In genomic region chr13:111979428-111980204, GRCm38 (mm10) we compare ENCODE assay signal across 7 mouse cellular contexts.
DNase-seq lines count a peak whose midpoint lies in the region; ATAC-seq and TF ChIP-seq lines count a peak whose summit lies in the region.

No protein-coding gene starts in this region.

- no peaks in the 10 kb centered on the region for H3K27me3 ChIP-seq in embryonic facial prominence, embryonic 11.5 days (ENCODE audit: control insufficient read depth, insufficient read depth, low read length)
- H3K27me3 ChIP-seq in hindbrain, postnatal 0 days (ENCODE audit: insufficient read depth, low read length) = no peaks in the 10 kb centered on the region

- DNase-seq in retina, postnatal 1 day = peak; percentile 84
- no peak for DNase-seq in retina, embryonic 14.5 days (ENCODE audit: low spot score)
- peak; percentile 54 for DNase-seq in embryonic facial prominence, embryonic 11.5 days (ENCODE audit: low spot score)
- peak; percentile 27 for DNase-seq in hindbrain, postnatal 0 days (ENCODE audit: low spot score)
- DNase-seq in left cerebral cortex, adult 18-20 months (ENCODE audit: low spot score in 2 of 2) = no peak
- DNase-seq in right cerebral cortex, adult 18-20 months = no peak

- no peak overlapping the region for H3K4me2 ChIP-seq in embryonic facial prominence, embryonic 11.5 days (ENCODE audit: low read depth, low read length)
- 0 out of 2 replicates have a peak overlapping the region, but pooled peaks have one; percentile 25 for H3K4me2 ChIP-seq in hindbrain, postnatal 0 days (ENCODE audit: low read depth, low read length)

- no peak overlapping the region for H3K27ac ChIP-seq in embryonic facial prominence, embryonic 11.5 days (replicated peaks; ENCODE audit: low read depth, low read length)
- peak overlapping the region; percentile 71 for H3K27ac ChIP-seq in hindbrain, postnatal 0 days
- peak overlapping the region; percentile 88 for H3K27ac ChIP-seq in olfactory bulb, adult 2 months (ENCODE audit: insufficient read depth, low read depth, low read length)

- no peak for TF ChIP-seq POLR2A in olfactory bulb, adult 2 months (IDR thresholded peaks at IDR 0.05; ENCODE audit: insufficient read depth, low read depth, low read length)

- TF ChIP-seq CTCF in hindbrain, postnatal 0 days (IDR thresholded peaks at IDR 0.05; ENCODE audit: low read depth) = no peak
- TF ChIP-seq CTCF in olfactory bulb, adult 2 months (IDR thresholded peaks at IDR 0.05; ENCODE audit: insufficient read depth, low read depth, low read length) = no peak

- no peaks in the 10 kb centered on the region for H3K36me3 ChIP-seq in embryonic facial prominence, embryonic 11.5 days (replicated peaks; ENCODE audit: control insufficient read depth, insufficient read depth, low read depth, low read length)
- H3K36me3 ChIP-seq in hindbrain, postnatal 0 days (ENCODE audit: insufficient read depth, low read length) = no peaks in the 10 kb centered on the region

- no peaks in the 10 kb centered on the region for H3K4me1 ChIP-seq in embryonic facial prominence, embryonic 11.5 days (ENCODE audit: control insufficient read depth, insufficient read depth, low read length)
- H3K4me1 ChIP-seq in hindbrain, postnatal 0 days (ENCODE audit: insufficient read depth, low read length) = peaks cover 24% of the 10 kb centered on the region
- H3K4me1 ChIP-seq in olfactory bulb, adult 2 months (ENCODE audit: control insufficient read depth, insufficient read depth, low read length) = peaks cover 24% of the 10 kb centered on the region

- 29% methylated on average over 17 of the region's 17 CpGs for WGBS in embryonic facial prominence, embryonic 11.5 days
- WGBS in hindbrain, postnatal 0 days = 31% methylated on average over 17 of the region's 17 CpGs
- 19% methylated on average over 17 of the region's 17 CpGs for WGBS in olfactory bulb, adult 2 months

- ATAC-seq in embryonic facial prominence, embryonic 11.5 days (replicated peaks; ENCODE audit: insufficient number of reproducible peaks, low FRiP score, low TSS enrichment, low read depth) = peak; percentile 62; the same call in 1 of the 2 replicates
- ATAC-seq in hindbrain, postnatal 0 days = peak; percentile 15; the same call in 1 of the 2 replicates

- no peak overlapping the region for H3K4me3 ChIP-seq in embryonic facial prominence, embryonic 11.5 days (ENCODE audit: low read depth, low read length)
- H3K4me3 ChIP-seq in hindbrain, postnatal 0 days (ENCODE audit: low read length) = no peak overlapping the region
- no peak overlapping the region for H3K4me3 ChIP-seq in olfactory bulb, adult 2 months (ENCODE audit: insufficient read depth, low read depth, low read length)

- H3K9ac ChIP-seq in embryonic facial prominence, embryonic 11.5 days (replicated peaks; ENCODE audit: low read length) = no peak overlapping the region
- no peak overlapping the region for H3K9ac ChIP-seq in hindbrain, postnatal 0 days (replicated peaks; ENCODE audit: low read length)

- H3K9me3 ChIP-seq in embryonic facial prominence, embryonic 11.5 days (replicated peaks; ENCODE audit: control insufficient read depth, low read length) = no peaks in the 10 kb centered on the region
- H3K9me3 ChIP-seq in hindbrain, postnatal 0 days (ENCODE audit: low read length) = no peaks in the 10 kb centered on the region

Comparison
In these comparisons a context has a peak if more than half of its experiments do, and no peak if none do; other contexts are left out.
1. DNase-seq: peak in retina, postnatal 1 day (single experiment), embryonic facial prominence, embryonic 11.5 days (single experiment) and hindbrain, postnatal 0 days (single experiment); none in retina, embryonic 14.5 days (single experiment), left cerebral cortex, adult 18-20 months (0 of 2) and right cerebral cortex, adult 18-20 months (single experiment).